Mouse (Mus musculus): ENCODE results near the gene Atxn7l1.

- TF ChIP-seq CTCF (IDR thresholded peaks at IDR 0.05; ENCODE audit: low read depth, low read length) (no peak), POLR2A (IDR thresholded peaks at IDR 0.05; ENCODE audit: borderline replicate concordance, low read depth, low read length) (no peak)
These were observed 87.8 kb downstream of the Atxn7l1 start for GRCm38 (mm10) chr12:33235314-33235713.

Data from bone marrow macrophage, adult 2 months (primary cell).